Mouse (Mus musculus): Measurements from ENCODE around the gene Stox1. TPM values are rescaled to one million over a fixed set of nuclear protein-coding genes. Genes with fewer than 3 reads are reported as not detected.

Stox1 gene
- polyA plus RNA-seq, 1 experiment: not detected

GRCm38 (mm10) chr10:62713457-62713856, 12.5 kb downstream of the Stox1 start:
- Histone ChIP-seq H3K27ac (ENCODE audit: insufficient read depth, low read depth, low read length) (no peak overlapping the region), H3K4me3 (ENCODE audit: insufficient read depth, low read depth, low read length) (no peak overlapping the region), H3K4me1 (ENCODE audit: control insufficient read depth, insufficient read depth, low read length) (no peaks in the 10 kb centered on the region)
- TF ChIP-seq POLR2A (IDR thresholded peaks at IDR 0.05; ENCODE audit: insufficient read depth, low read depth, low read length) (no peak), CTCF (IDR thresholded peaks at IDR 0.05; ENCODE audit: insufficient read depth, low read depth, low read length) (no peak)
- WGBS: 91% methylated on average over 10 of the region's 10 CpGs

- H3K4me3 ChIP-seq (ENCODE audit: insufficient read depth, low read depth, low read length): no peak overlapping the region
- no peak overlapping the region for H3K27ac ChIP-seq (ENCODE audit: insufficient read depth, low read depth, low read length)
- H3K4me1 ChIP-seq (ENCODE audit: control insufficient read depth, insufficient read depth, low read length): peaks cover 6% of the 10 kb centered on the region
- TF ChIP-seq CTCF (IDR thresholded peaks at IDR 0.05; ENCODE audit: insufficient read depth, low read depth, low read length): no peak
- no peak for TF ChIP-seq POLR2A (IDR thresholded peaks at IDR 0.05; ENCODE audit: insufficient read depth, low read depth, low read length)
- WGBS: 56% methylated on average over 4 of the region's 4 CpGs
Observed at GRCm38 (mm10) chr10:62703579-62703978, 22.3 kb downstream of the Stox1 start.

- no peak overlapping the region for H3K27ac ChIP-seq (ENCODE audit: insufficient read depth, low read depth, low read length)
- 78% methylated on average over 4 of the region's 4 CpGs for WGBS
- no peak overlapping the region for H3K4me3 ChIP-seq (ENCODE audit: insufficient read depth, low read depth, low read length)
- TF ChIP-seq POLR2A (IDR thresholded peaks at IDR 0.05; ENCODE audit: insufficient read depth, low read depth, low read length): no peak
- TF ChIP-seq CTCF (IDR thresholded peaks at IDR 0.05; ENCODE audit: insufficient read depth, low read depth, low read length): no peak
- peaks cover 6% of the 10 kb centered on the region for H3K4me1 ChIP-seq (ENCODE audit: control insufficient read depth, insufficient read depth, low read length)
Observed at GRCm38 (mm10) chr10:62702436-62702835, 23.5 kb downstream of the Stox1 start.

GRCm38 (mm10) chr10:62692771-62693170, 33.2 kb downstream of the Stox1 start:
- Histone ChIP-seq H3K4me1 (ENCODE audit: control insufficient read depth, insufficient read depth, low read length) (no peaks in the 10 kb centered on the region), H3K4me3 (ENCODE audit: insufficient read depth, low read depth, low read length) (no peak overlapping the region), H3K27ac (ENCODE audit: insufficient read depth, low read depth, low read length) (no peak overlapping the region)
- no peak for TF ChIP-seq CTCF (IDR thresholded peaks at IDR 0.05; ENCODE audit: insufficient read depth, low read depth, low read length)
- TF ChIP-seq POLR2A (IDR thresholded peaks at IDR 0.05; ENCODE audit: insufficient read depth, low read depth, low read length): no peak
- 71% methylated on average over 8 of the region's 8 CpGs for WGBS

- no peak overlapping the region for H3K4me3 ChIP-seq (ENCODE audit: insufficient read depth, low read depth, low read length)
- 72% methylated on average over 3 of the region's 3 CpGs for WGBS
Observed at GRCm38 (mm10) chr10:62692244-62692643, 33.7 kb downstream of the Stox1 start.

GRCm38 (mm10) chr10:62687032-62687674, 38.8 kb downstream of the Stox1 start:
- H3K27ac ChIP-seq (ENCODE audit: insufficient read depth, low read depth, low read length): no peak overlapping the region
- TF ChIP-seq CTCF (IDR thresholded peaks at IDR 0.05; ENCODE audit: insufficient read depth, low read depth, low read length) (no peak), POLR2A (IDR thresholded peaks at IDR 0.05; ENCODE audit: insufficient read depth, low read depth, low read length) (no peak)
- 50% methylated on average over 15 of the region's 15 CpGs for WGBS
- no peak overlapping the region for H3K4me3 ChIP-seq (ENCODE audit: insufficient read depth, low read depth, low read length)
- no peaks in the 10 kb centered on the region for H3K4me1 ChIP-seq (ENCODE audit: control insufficient read depth, insufficient read depth, low read length)

More at GRCm38 (mm10) chr10:62692244-62692643, 33.7 kb downstream of the Stox1 start:
- TF ChIP-seq POLR2A (IDR thresholded peaks at IDR 0.05; ENCODE audit: insufficient read depth, low read depth, low read length): no peak
- no peak for TF ChIP-seq CTCF (IDR thresholded peaks at IDR 0.05; ENCODE audit: insufficient read depth, low read depth, low read length)
- Histone ChIP-seq H3K27ac (ENCODE audit: insufficient read depth, low read depth, low read length) (no peak overlapping the region), H3K4me1 (ENCODE audit: control insufficient read depth, insufficient read depth, low read length) (no peaks in the 10 kb centered on the region)

GRCm38 (mm10) chr10:62683043-62683442, 42.9 kb downstream of the Stox1 start:
- TF ChIP-seq CTCF (IDR thresholded peaks at IDR 0.05; ENCODE audit: insufficient read depth, low read depth, low read length) (no peak), POLR2A (IDR thresholded peaks at IDR 0.05; ENCODE audit: insufficient read depth, low read depth, low read length) (no peak)
- H3K4me1 ChIP-seq (ENCODE audit: control insufficient read depth, insufficient read depth, low read length): no peaks in the 10 kb centered on the region
- H3K27ac ChIP-seq (ENCODE audit: insufficient read depth, low read depth, low read length): no peak overlapping the region
- 63% methylated on average over 5 of the region's 5 CpGs for WGBS
- H3K4me3 ChIP-seq (ENCODE audit: insufficient read depth, low read depth, low read length): no peak overlapping the region

- no peak for TF ChIP-seq CTCF (IDR thresholded peaks at IDR 0.05; ENCODE audit: insufficient read depth, low read depth, low read length)
- no peak for TF ChIP-seq POLR2A (IDR thresholded peaks at IDR 0.05; ENCODE audit: insufficient read depth, low read depth, low read length)
- Histone ChIP-seq H3K27ac (ENCODE audit: insufficient read depth, low read depth, low read length) (no peak overlapping the region), H3K4me3 (ENCODE audit: insufficient read depth, low read depth, low read length) (no peak overlapping the region), H3K4me1 (ENCODE audit: control insufficient read depth, insufficient read depth, low read length) (no peaks in the 10 kb centered on the region)
- 95% methylated on average over 1 of the region's 1 CpGs for WGBS
Observed at GRCm38 (mm10) chr10:62679833-62680232, 46.1 kb downstream of the Stox1 start.

- H3K4me3 ChIP-seq (ENCODE audit: insufficient read depth, low read depth, low read length): no peak overlapping the region
- WGBS: 85% methylated on average over 5 of the region's 5 CpGs
- TF ChIP-seq POLR2A (IDR thresholded peaks at IDR 0.05; ENCODE audit: insufficient read depth, low read depth, low read length) (no peak), CTCF (IDR thresholded peaks at IDR 0.05; ENCODE audit: insufficient read depth, low read depth, low read length) (no peak)
- H3K4me1 ChIP-seq (ENCODE audit: control insufficient read depth, insufficient read depth, low read length): peaks cover 2% of the 10 kb centered on the region; the same call in 1 of the 2 replicates
- H3K27ac ChIP-seq (ENCODE audit: insufficient read depth, low read depth, low read length): no peak overlapping the region
Observed at GRCm38 (mm10) chr10:62677329-62677728, 48.6 kb downstream of the Stox1 start.
